Mouse (Mus musculus) kidney, embryonic 16.5 days (tissue): ENCODE results near the gene Gpr182. TPM values are rescaled to one million over a fixed set of nuclear protein-coding genes. Genes with fewer than 3 reads are reported as not detected.

Source experiments
- ATAC-seq: fragments of 200-750 bp; cut with Nextera tagmentation; 2 replicates; pipeline ENCODE4 v1.8.0; 2017; ENCODE audit warnings: moderate TSS enrichment; ENCODE audit not compliant: low FRiP score, low TSS enrichment
- H3K27ac ChIP-seq: fragments of 300-500 bp; sonication (generic); 2 replicates; pipeline ENCODE4 v1.5.1; 2014; ENCODE audit warnings: low read length
- H3K27me3 ChIP-seq: fragments of 300-500 bp; sonication (generic); 2 replicates; pipeline ENCODE4 v1.6.1; 2014; ENCODE audit warnings: low read length, control low read depth, mixed read lengths; ENCODE audit not compliant: insufficient read depth
- H3K36me3 ChIP-seq: fragments of 300-500 bp; sonication (generic); 2 replicates; pipeline ENCODE4 v1.6.1; 2014; ENCODE audit warnings: low read length, control low read depth, mixed read lengths; ENCODE audit not compliant: insufficient read depth
- H3K4me1 ChIP-seq: fragments of 300-500 bp; sonication (generic); 2 replicates; pipeline ENCODE4 v1.6.1; 2014; ENCODE audit warnings: low read length, control low read depth, mixed read lengths; ENCODE audit not compliant: insufficient read depth
- H3K4me2 ChIP-seq: fragments of 300-500 bp; sonication (generic); replicated peaks from 2 replicates; pipeline ENCODE4 v1.6.1; 2014; ENCODE audit warnings: low read depth, low read length
- H3K4me3 ChIP-seq: fragments of 300-500 bp; sonication (generic); 2 replicates; pipeline ENCODE4 v1.5.1; 2014; ENCODE audit warnings: mild to moderate bottlenecking, low read length
- H3K9ac ChIP-seq: fragments of 300-500 bp; sonication (generic); replicated peaks from 2 replicates; pipeline ENCODE4 v1.6.1; 2014; ENCODE audit warnings: low read length
- H3K9me3 ChIP-seq: fragments of 300-500 bp; sonication (generic); 2 replicates; pipeline ENCODE4 v1.6.1; 2016; ENCODE audit warnings: low read length, control low read depth
- WGBS: fragments of 180-500 bp; shearing (Covaris S2); extraction: QIAGEN DNeasy Blood & Tissue Kit; methylation state at CpG from one replicate; pipeline ENCODE4 v1.1.7; 2014; 5-methylcytosine and 5-hydroxymethylcytosine counted together
- polyA plus RNA-seq: library from polyadenylated mRNA; unstranded; fragments of >200 nt; fragmentation: Nextera tagmentation; extraction: Ambion mirVana; gene quantifications from 2 replicates; pipeline ENCODE4 v1.2.1, GENCODE M21; 2015

Gene Gpr182
- polyA plus RNA-seq, 1 experiment from 2014 or later = 11.9 TPM

GRCm38 (mm10) chr10:127704766-127705220, 46.7 kb downstream of the Gpr182 start, which contains the start of gene Myo1a:
Gene Myo1a (plus strand): TSS chr10:127705170.
- Histone ChIP-seq H3K27me3 (no peaks in the 10 kb centered on the region), H3K4me1 (no peaks in the 10 kb centered on the region), H3K9ac (no peak within 1 kb of the TSS), H3K4me2 (no peak within 1 kb of the TSS), H3K36me3 (no peaks in the 10 kb centered on the region), H3K4me3 (no peak within 1 kb of the TSS), H3K27ac (no peak within 1 kb of the TSS), H3K9me3 (no peaks in the 10 kb centered on the region)
- ATAC-seq = no peak
- WGBS = 55% methylated on average over 2 of the region's 2 CpGs

DNA sequence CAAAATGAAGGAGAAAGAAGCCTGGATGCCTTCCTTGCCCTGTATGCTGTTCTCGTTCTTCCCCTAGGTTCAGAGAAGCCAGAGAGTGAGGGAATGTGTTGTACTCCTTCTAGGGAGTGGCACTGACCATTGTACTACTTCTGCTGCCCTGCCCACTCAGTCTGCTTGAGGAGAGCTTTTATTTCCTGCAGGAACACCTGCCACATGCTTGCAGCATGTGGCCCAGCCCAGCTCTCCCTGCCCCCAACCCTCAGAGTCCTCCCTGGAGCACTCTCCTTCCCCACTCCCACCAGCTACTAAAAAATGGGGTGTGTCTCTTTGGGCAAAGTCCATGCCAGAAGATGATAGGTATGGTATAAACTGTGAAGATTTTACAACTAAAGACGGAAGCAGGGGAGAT, 47.2 kb downstream of the Gpr182 start:
- 64% methylated on average over 2 of the region's 2 CpGs for WGBS
- ATAC-seq = no peak

DNA sequence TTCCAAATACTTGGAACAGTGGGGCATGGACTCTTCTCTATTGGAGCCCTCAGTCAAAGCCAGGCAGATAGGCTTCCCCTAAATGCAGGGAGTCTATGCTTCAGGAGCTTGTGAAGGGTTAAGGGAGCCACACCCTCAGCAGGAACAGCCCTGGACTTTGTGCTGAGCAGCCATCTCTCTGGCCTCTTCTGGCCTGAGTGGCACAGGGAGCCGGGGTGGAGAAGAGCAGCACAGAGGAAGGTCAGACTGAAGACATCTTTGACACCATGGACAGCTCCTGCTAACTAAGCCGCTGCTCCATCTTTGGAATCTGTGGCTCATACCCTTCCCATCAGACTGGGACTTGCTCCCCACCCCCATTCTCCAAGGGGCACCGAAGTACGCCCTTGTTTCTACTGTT, 48.2 kb downstream of the Gpr182 start:
- ATAC-seq = no peak
- WGBS = 40% methylated on average over 4 of the region's 4 CpGs
- no peak overlapping the region for H3K4me3 ChIP-seq

More for the DNA sequence above, 47.2 kb downstream of the Gpr182 start:
- H3K4me1 ChIP-seq = no peaks in the 10 kb centered on the region
- H3K9ac ChIP-seq = no peak overlapping the region
- no peaks in the 10 kb centered on the region for H3K9me3 ChIP-seq
- H3K4me2 ChIP-seq = no peak overlapping the region
- H3K27ac ChIP-seq = no peak overlapping the region
- no peaks in the 10 kb centered on the region for H3K27me3 ChIP-seq
- H3K4me3 ChIP-seq = no peak overlapping the region
- no peaks in the 10 kb centered on the region for H3K36me3 ChIP-seq

DNA sequence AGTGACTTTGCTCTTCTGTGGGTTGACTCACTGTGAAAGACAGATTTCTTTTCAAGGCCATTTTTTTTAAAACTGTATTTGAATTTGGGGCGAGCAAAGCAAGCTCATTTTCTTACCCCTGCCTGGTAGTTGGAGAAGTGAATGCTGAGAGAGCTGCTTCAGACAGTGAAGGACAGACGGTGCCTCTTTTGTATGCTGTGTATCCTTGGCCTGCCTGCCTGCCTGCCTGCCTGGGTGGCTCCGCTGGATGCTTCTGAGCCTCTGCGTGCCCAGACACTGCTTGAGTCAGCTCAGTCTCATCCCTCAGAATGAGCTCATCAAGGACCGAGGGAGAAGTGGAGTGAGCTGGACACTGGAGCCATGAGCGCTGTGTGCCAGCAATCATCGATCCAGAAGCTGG, 52.6 kb downstream of the Gpr182 start:
- no peak overlapping the region for H3K4me2 ChIP-seq
- H3K4me1 ChIP-seq = no peaks in the 10 kb centered on the region
- no peaks in the 10 kb centered on the region for H3K9me3 ChIP-seq
- no peak overlapping the region for H3K27ac ChIP-seq
- H3K27me3 ChIP-seq = no peaks in the 10 kb centered on the region
- H3K9ac ChIP-seq = no peak overlapping the region
- ATAC-seq = no peak
- H3K4me3 ChIP-seq = no peak overlapping the region
- peaks cover 15% of the 10 kb centered on the region; the same call in 1 of the 2 replicates for H3K36me3 ChIP-seq
- 92% methylated on average over 7 of the region's 7 CpGs for WGBS

More for the DNA sequence above, 48.2 kb downstream of the Gpr182 start:
- Histone ChIP-seq H3K9ac (no peak overlapping the region), H3K9me3 (no peaks in the 10 kb centered on the region), H3K4me1 (no peaks in the 10 kb centered on the region), H3K27me3 (no peaks in the 10 kb centered on the region), H3K36me3 (peaks cover 7% of the 10 kb centered on the region; the same call in 1 of the 2 replicates), H3K4me2 (no peak overlapping the region), H3K27ac (no peak overlapping the region)

Other genes starting within 250 kb of the Gpr182 start
- 74.4 and 77.3 TPM in 2 replicates for gene Ndufa4l2, start 236.8 kb downstream of the Gpr182 start, polyA plus RNA-seq
- gene Shmt2, start 229.3 kb downstream of the Gpr182 start, polyA plus RNA-seq = 119 and 123 TPM in 2 replicates
- 1.8 and 2.3 TPM in 2 replicates for gene Nxph4, start 217.2 kb downstream of the Gpr182 start, polyA plus RNA-seq
- 70.9 and 71.7 TPM in 2 replicates for gene Lrp1, start 130.6 kb downstream of the Gpr182 start, polyA plus RNA-seq
- gene Stat6, start 108.7 kb downstream of the Gpr182 start, polyA plus RNA-seq = 33.8 and 37.4 TPM in 2 replicates
- gene Nemp1, start 84.8 kb downstream of the Gpr182 start, polyA plus RNA-seq = 10.6 and 10.7 TPM in 2 replicates
- gene Nab2, start 83.2 kb downstream of the Gpr182 start, polyA plus RNA-seq = 28.8 and 32.1 TPM in 2 replicates
- gene Myo1a, start 46.6 kb downstream of the Gpr182 start, polyA plus RNA-seq = 0.31 and 0.50 TPM in 2 replicates
- 1.7 and 2.0 TPM in 2 replicates for gene Tac2, start 27.3 kb downstream of the Gpr182 start, polyA plus RNA-seq
- 4.0 and 4.1 TPM in 2 replicates for gene Zbtb39, start 12.2 kb downstream of the Gpr182 start, polyA plus RNA-seq
- 0.22 and 0.23 TPM in 2 replicates for gene Rdh1, start 8.0 kb upstream of the Gpr182 start, polyA plus RNA-seq
- gene Rdh16f1, start 8.1 kb upstream of the Gpr182 start, polyA plus RNA-seq = 0.42 and 0.72 TPM in 2 replicates
- gene Rdh9, start 24.7 kb upstream of the Gpr182 start, polyA plus RNA-seq = not detected in 2 replicates
- gene Rdh16, start 49.4 kb upstream of the Gpr182 start, polyA plus RNA-seq = 1.1 and 1.6 TPM in 2 replicates
- gene Rdh19, start 98.2 kb upstream of the Gpr182 start, polyA plus RNA-seq = 6.8 TPM in 2 replicates
- gene Rdh16f2, start 114.7 kb upstream of the Gpr182 start, polyA plus RNA-seq = 1.1 and 1.3 TPM in 2 replicates
- gene Rdh7, start 137.1 kb upstream of the Gpr182 start, polyA plus RNA-seq = not detected in 2 replicates
- not detected in 2 replicates for gene Sdr9c7, start 146.8 kb upstream of the Gpr182 start, polyA plus RNA-seq